Mouse (Mus musculus) cerebellum, postnatal 14 days (tissue): ENCODE results near the gene Cnn1.
A peak's percentile ranks its signal among the peaks of the same experiment; 100 is the strongest.
"Not testable (repeated sequence)": the region's sequence is repeated elsewhere in the genome, so short reads cannot be mapped to it uniquely, and the experiment has no call there.

Experiments used
- DNase-seq, 2 experiments: peaks; one replicate each; pipeline ENCODE4 v3.0.0; 2021; ENCODE audit warnings: mixed read lengths in 2 of 2

The Cnn1 gene

DNA sequence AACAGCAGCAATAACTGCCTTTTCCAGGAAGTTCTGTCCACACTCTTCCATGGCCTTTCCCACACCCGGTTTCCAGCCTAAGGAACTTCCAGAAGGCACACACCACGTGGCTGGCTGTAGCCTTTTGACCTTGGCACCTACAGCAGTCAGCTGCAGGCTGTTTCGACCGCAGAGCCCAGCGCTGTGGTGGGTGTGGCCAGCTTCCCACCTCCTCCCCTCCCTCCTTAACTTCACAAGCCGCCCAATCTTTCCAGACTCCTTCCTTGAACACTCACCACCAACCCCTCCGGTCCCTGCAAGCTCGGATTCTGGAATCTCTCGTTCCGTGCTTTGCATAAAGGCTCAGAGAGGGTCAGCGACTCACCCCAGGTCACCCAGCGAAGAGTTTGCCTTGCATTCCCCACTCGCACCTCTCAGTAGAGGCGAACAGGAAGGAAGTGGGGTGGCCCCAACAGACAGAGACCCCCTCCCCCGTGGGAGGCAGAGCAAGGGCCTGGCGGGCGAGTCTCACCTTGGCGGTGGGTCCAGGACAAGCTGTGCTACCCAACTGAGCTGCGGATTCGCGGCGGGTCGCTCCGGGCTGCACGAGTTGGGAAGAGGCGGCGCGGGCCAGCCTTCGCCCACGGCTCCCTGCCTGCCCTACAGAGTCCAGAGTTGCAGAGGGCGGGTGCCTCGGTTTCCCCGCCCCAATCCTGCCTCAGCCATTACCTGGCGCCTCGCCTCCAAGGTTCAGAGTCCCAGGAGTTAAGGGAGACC lies 32.4 kb downstream of the Cnn1 start:
- no peak for DNase-seq

- no peak for DNase-seq
Measured at GRCm38 (mm10) chr9:22132220-22132619, 33.2 kb downstream of the Cnn1 start.

- DNase-seq, result no peak
Measured at GRCm38 (mm10) chr9:22134246-22134890, 35.4 kb downstream of the Cnn1 start.

DNA sequence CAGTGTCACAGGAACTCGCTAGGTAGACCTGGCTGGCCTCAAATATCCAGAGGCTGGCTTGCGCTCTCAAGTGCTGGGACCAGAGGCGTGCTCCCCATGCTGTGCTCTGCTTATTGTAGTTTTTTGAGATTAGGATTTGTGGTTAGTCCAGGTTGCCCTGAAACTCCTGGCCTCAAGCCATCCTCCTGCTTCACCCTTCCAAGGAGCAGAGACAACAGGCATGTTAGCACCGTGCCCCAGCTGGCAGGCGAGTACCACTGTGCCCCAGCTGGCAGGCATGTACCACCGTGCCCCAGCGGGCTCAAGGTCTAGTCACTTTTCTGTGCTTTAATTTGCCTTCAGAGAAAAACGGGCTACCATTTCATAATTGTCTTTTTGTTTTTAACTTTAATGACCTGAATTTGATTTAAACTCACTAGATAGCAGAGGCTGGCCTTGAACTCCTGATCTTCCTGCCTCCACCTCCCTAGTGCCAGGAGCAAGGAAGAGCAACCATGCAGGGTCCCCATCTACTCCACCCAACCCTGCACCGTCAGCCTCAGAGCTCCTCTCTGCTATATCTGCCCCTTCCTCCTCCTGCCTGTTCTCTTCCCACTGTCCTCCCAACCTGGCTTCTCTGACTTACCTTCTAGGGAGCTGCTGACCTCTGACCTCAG lies 36.1 kb downstream of the Cnn1 start:
- no peak for DNase-seq

GRCm38 (mm10) chr9:22135644-22136390 lies 36.8 kb downstream of the Cnn1 start, which contains the start of gene Acp5:
Acp5 (minus strand) TSS chr9:22135711.
- no peak for DNase-seq

DNA sequence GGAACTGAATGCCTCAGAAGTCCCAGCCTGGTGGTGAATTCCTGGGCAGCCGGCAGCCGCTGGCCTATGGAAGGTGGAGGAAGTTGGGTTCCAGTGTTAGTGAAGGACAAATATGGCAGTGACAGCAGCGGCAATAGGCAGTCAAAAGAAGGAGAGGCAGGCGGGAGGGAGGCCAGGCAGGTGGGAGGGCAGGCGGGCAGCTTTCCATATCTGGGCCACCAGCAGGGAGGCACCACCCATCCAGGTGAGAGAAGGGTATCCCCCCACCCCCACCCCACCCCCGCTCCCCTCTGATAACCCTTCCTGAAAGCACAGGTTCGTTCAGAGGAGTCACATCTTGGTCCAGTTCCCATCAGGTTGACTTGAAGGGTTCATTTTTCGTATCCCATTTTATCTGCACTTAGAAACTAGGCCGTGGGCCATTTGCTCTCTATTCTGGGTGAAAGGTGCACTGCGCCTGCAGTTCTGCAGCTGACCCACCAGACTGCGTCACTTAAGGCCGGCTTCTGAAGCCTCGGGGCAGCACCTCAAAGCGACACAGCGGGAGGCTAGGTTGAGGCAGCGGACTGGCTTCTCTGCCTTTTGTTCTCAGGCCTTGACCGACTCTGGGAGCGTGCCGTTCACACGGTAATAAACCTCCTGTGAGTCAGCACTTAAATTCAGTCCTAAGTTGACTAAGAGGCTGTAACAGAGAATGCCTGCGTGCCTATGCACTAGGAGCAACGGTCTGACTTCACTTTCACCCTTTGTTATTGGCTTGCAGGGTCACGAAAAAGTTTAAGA lies 37.9 kb downstream of the Cnn1 start:
- DNase-seq, result no peak

DNA sequence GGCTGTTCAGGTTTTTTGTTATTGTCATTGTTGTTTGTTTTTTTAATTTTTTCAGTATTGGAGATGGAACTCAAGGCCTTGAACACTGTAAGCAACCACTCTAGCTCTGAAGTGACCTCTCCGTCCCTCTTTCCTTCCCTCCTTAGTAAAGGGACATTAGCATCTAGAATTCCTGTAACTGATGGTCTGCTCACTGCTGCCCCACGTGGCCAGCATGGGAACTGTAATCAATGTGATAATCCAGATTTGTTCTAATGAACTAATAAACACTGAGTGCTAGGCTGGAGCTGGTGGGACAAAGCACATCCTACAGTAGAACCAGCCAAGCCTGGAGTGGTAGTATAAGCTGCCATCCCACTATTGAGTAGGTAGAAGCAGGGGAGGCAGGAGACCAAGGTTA lies 39.5 kb downstream of the Cnn1 start:
- peak; percentile 73 to 76 for DNase-seq

- peak; percentile 68 to 73 for DNase-seq
Measured at GRCm38 (mm10) chr9:22139746-22140145, 40.7 kb downstream of the Cnn1 start.

DNA sequence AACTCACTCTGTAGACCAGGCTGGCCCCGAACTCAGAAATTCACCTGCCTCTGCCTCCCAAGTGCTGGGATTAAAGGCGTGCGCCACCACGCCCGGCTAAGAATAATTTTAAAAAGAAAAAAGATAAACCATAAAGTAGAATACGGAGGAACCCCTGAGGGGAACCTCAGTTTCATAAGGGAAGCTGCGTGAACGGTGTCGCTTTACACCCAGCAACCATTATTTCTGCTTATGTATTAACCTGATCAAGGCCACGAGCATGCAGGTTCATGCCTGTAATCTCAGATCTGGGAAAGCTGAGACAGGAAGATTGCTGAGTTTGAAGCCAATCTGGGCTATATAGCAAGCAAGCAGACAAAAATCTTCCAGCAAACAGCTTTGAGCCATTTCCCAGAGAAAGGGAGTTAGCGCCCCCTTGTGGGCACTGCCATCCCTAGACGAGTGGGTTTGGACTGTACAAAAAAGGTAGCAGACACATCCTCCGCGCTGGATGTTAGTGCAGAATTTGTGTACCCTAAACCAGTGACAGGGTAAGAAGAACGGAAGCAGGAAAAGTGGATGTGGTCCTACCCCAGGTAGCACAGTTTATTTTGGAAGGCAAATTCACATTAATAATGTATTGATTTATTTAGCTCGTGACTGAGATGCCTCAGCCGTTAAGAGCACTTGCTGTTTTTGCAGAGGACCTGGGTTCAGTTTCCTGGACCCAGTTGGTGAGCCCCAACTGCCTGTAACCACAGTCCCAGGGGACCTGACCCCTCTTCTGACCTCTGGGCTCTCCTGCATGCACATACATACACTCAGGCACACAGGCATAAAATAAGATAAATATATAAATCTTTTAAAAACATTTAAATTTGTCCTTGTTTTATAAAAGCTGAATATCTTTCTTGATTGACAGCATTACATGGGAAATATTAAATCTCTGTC lies 44.4 kb downstream of the Cnn1 start:
- peak; percentile 96 to 98 for DNase-seq

GRCm38 (mm10) chr9:22144304-22144965 lies 45.4 kb downstream of the Cnn1 start:
- DNase-seq, result no peak

DNA sequence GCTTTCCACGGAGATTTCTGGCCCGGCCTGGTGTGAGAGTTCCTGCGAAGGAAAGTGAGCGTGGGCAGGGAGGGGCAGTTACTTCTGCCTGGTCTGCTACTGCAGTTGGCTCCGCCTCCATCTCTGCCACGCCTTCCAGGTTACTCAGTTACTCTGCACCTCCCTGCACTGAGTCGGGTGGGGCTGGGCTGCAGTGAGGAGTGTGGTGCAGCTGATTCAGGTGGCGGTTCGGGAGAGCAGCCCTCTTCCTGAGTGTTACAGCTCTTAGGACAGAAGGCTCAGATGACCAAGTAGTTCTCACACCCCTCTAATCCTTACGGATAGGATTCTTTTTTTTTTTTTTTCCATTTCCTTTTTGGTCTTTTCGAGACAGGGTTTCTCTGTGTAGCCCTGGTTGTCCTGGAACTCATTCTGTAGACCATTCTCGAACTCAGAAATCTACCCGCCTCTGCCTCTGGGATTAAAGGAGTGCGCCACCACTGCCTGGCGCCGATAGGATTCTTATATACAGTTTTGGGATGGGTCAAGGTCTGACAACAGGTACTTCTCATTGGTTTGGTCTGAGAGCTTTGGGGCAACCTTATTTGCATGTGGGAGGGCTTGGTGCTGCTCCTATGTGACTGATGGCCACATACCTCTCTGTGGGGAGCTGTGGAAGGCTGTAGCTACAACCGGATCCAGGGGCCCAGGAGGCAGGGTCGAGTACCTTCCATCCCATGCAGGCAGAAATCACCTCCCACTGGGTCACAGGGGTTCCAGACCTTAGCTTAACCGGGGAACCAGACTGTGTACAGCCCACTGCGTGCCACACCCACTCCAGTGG lies 50.6 kb downstream of the Cnn1 start:
- DNase-seq, result no peak

DNA sequence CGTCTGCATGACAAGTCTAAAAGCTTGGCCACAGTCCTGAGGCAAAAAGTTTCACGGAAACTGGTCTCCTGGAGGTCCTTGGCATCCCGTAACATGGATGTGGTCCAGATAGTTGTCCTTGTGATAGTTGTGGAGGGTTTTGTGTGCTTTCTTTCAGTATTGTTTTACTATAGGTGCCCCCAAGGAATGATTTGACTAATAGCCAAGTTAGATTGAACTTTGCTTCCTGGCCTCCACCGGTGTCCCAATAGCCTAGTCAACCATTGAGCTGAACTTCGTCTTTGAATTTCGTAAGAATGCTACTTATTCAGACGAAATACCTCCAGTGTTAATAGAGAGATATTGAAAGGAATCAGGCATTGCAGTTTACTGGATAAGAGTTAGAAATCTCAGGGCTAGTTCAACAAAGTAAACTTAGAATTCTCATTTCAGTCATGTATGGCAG lies 51.3 kb downstream of the Cnn1 start:
- DNase-seq, result not testable (repeated sequence)

- DNase-seq, result no peak
Measured at GRCm38 (mm10) chr9:22150946-22151345, 51.9 kb downstream of the Cnn1 start.

DNA sequence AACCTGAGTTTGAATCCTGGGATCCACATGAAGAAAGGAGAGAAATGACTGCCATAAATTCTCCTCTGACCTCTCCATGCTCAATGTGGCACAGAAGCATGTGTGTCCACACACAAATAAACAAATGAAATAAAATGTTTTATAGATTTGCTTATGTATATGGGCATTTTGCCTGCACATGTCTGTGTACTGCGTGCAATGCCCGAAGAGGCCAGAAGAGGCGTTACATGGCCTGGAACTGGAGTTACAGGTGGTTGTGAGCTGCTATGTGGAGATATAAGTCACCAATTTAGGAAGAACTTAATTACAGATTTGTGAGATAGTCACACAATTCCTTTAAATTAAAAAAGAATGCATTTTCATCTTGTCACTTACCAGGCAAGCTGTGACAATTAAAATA lies 54.8 kb downstream of the Cnn1 start:
- DNase-seq, result no peak

- DNase-seq, result peak; percentile 85 to 86
Measured at GRCm38 (mm10) chr9:22155614-22156013, 56.6 kb downstream of the Cnn1 start.

DNA sequence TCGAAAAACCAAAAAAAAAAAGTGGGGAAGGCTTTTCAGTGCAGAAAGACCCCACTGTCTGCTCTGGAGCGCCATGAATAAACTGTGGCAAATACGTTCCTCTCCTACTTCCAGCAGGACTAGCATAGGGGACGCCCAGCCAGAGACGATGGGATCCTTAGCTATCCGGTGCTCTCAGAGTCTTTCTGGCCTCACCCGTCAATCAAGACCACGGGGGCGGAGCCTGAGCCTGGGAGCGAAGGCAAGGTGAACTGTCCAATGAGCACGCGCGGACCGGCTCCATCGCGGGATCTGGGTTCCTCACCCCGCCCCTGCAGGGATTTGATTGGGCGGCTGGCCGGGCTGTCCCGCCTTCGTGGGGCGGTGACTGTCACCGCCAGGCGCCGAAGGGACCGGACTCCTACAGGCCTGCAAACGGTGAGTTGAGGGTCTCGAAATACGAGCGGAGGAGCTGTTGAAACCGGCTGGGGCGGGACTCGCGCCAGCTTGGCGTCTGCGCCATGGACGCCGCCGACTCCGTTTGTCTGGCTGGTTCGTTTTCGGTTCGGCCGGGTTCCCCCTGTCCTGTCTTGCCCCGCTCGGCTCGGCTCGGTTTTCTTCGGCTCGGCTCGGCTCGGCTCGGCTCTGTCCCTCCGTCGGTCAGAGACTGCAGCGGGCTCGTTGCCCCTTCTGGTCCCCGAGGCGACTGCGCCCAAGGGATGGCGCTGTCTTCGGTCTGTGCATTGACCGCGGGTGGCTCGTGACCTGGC lies 57.7 kb downstream of the Cnn1 start, which contains the start of gene Pigyl:
Gene Pigyl, plus strand, starts transcription at position 350 of the 749 bp plus-strand sequence.
- DNase-seq, result peak; percentile 99 to 100

GRCm38 (mm10) chr9:22157516-22158265 lies 58.7 kb downstream of the Cnn1 start:
- peak; percentile 41 to 45 for DNase-seq
